Mouse (Mus musculus): Measurements from ENCODE around the gene Nsf. TPM values are rescaled to one million over a fixed set of nuclear protein-coding genes. Genes with fewer than 3 reads are reported as not detected.

Gene Nsf
- polyA plus RNA-seq, 1 experiment, result 10.3 TPM

DNA sequence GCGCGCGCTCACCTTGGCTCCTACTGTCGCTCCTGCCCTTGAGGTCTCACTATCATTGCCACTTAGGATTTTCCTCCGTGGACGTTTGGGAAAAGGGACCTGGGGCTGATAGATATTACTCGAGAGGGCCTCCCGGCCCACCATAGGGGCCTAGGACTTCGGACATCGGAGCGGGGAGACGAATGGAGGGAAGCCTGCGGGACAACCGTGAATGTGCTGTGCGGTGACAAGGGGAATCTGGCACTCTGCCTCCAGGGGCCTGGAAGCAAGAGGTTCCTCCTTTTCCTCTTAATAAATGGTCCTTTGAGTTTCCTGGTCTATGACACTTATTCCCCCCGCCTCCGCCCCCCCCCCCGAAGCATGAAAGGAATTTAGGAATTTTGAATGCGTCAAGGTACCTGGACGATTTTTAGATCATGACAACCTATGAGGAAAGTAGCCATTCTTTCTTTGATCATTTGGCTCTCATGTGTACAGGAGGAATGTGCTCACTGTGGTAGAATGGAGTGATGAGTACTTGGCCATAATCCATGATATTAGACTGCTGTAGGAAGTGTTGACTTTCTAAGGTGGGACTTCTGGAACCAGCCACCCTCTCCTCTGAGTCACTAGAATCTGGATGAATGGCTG is 13.4 kb upstream of the Nsf start:
- H3K4me1 ChIP-seq (ENCODE audit: control insufficient read depth, insufficient read depth, low read length), result no peaks in the 10 kb centered on the region
- H3K4me3 ChIP-seq (ENCODE audit: control insufficient read depth, low read depth, low read length), result peak overlapping the region; percentile 94
- no peak for TF ChIP-seq POLR2A (IDR thresholded peaks at IDR 0.05; ENCODE audit: control insufficient read depth, low read depth, low read length)
- no peak for TF ChIP-seq CTCF (IDR thresholded peaks at IDR 0.05; ENCODE audit: control insufficient read depth, insufficient read depth, insufficient replicate concordance, low read depth, low read length)
- peaks cover 5% of the 10 kb centered on the region; the same call in 1 of the 2 replicates for H3K36me3 ChIP-seq (ENCODE audit: control insufficient read depth, insufficient read depth, low read length)
- peak overlapping the region; percentile 98 for H3K27ac ChIP-seq (ENCODE audit: control insufficient read depth, insufficient read depth, low read depth, low read length)
- H3K27me3 ChIP-seq (ENCODE audit: control insufficient read depth, insufficient read depth, low read length), result no peaks in the 10 kb centered on the region

DNA sequence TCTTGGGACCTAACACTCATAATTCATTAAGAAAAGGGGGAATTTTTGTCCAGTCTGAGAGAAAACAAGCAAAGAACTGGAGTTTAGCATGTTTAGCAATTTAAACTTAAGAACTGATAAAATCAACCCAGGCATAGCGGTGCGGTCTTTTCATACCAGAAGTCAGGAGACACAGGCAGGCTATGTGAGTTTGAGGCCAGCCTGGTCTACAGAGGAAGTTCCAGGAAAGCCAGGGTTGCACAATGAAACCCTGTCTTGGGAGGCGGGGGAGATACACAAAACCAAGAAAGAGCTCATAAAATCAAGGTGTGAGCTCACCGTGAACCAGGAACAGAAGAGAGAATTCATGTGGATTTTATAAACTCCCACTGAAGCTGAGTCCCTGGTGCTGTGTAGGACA is 3.0 kb upstream of the Nsf start:
- Histone ChIP-seq H3K4me3 (ENCODE audit: control insufficient read depth, low read depth, low read length) (no peak overlapping the region), H3K27ac (ENCODE audit: control insufficient read depth, insufficient read depth, low read depth, low read length) (no peak overlapping the region), H3K27me3 (ENCODE audit: control insufficient read depth, insufficient read depth, low read length) (no peaks in the 10 kb centered on the region), H3K36me3 (ENCODE audit: control insufficient read depth, insufficient read depth, low read length) (no peaks in the 10 kb centered on the region), H3K4me1 (ENCODE audit: control insufficient read depth, insufficient read depth, low read length) (peaks cover 10% of the 10 kb centered on the region)
- TF ChIP-seq CTCF (IDR thresholded peaks at IDR 0.05; ENCODE audit: control insufficient read depth, insufficient read depth, insufficient replicate concordance, low read depth, low read length) (no peak), POLR2A (IDR thresholded peaks at IDR 0.05; ENCODE audit: control insufficient read depth, low read depth, low read length) (no peak)

DNA sequence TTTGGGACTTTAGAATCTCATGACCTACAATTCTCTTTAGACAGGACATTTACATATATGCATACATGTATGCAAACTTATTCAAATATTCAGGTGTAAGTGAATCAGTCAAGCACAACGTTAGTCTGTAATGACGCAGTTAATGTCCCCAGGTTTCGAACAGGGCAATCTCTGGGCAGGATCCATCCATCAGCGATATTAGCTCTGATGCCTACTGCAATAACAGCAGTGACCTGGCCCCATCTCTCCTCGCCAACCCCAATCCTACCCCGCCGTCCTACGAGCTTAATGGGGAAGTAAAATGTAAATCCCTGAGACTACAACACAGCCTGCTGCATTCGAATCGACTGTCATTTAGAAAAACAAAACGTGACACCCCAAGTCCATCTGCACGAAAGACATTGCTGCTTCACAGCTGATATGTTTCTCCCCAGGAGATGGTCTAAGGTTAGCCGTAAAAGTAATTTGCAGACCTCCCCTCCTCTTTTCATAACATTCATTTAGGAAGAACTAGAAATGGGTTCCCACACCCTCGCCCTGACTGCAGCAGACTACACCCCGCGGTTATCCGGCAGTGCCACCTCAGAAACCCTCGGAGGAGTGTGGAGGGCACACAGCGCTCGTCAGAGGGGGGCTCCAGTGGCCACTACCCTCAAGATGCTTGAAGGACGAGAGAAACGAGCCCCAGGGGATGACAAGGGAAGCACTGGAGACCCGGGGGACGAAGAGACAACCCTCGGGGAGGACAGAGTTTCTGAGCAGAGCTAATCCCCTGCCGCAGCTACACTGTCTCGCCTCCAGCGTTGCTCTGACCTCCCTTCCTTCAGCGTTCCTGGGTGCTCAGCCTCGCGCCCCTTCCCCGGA is 592 bp downstream of the Nsf start:
- peak overlapping the region; percentile 32 for H3K27ac ChIP-seq (ENCODE audit: control insufficient read depth, insufficient read depth, low read depth, low read length)
- TF ChIP-seq POLR2A (IDR thresholded peaks at IDR 0.05; ENCODE audit: control insufficient read depth, low read depth, low read length), result no peak

DNA sequence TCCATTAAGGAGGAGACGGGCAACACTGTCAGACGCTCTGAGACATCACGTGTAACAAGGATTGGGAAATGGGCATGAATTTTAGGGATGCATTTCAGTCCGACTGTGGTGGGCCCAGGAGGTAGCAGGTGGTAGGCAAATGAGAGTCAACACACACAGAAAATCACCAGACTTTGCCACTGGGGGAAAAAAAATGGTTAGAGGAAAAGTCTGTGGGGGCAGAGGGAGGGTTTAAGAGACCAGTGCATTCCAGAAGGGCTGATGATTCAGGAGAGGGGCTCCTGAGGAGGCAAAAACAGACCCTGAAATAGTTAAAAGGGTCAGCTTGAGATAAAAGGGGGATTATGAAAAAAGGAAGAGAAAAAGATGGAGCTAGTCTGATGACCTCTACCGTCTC is 1.2 kb downstream of the Nsf start:
- Histone ChIP-seq H3K27ac (ENCODE audit: control insufficient read depth, insufficient read depth, low read depth, low read length) (no peak overlapping the region), H3K27me3 (ENCODE audit: control insufficient read depth, insufficient read depth, low read length) (no peaks in the 10 kb centered on the region), H3K4me3 (ENCODE audit: control insufficient read depth, low read depth, low read length) (no peak overlapping the region), H3K36me3 (ENCODE audit: control insufficient read depth, insufficient read depth, low read length) (no peaks in the 10 kb centered on the region), H3K4me1 (ENCODE audit: control insufficient read depth, insufficient read depth, low read length) (peaks cover 10% of the 10 kb centered on the region)
- no peak for TF ChIP-seq POLR2A (IDR thresholded peaks at IDR 0.05; ENCODE audit: control insufficient read depth, low read depth, low read length)
- no peak for TF ChIP-seq CTCF (IDR thresholded peaks at IDR 0.05; ENCODE audit: control insufficient read depth, insufficient read depth, insufficient replicate concordance, low read depth, low read length)

More for the DNA sequence above, 592 bp downstream of the Nsf start:
- H3K27me3 ChIP-seq (ENCODE audit: control insufficient read depth, insufficient read depth, low read length), result no peaks in the 10 kb centered on the region
- H3K4me3 ChIP-seq (ENCODE audit: control insufficient read depth, low read depth, low read length), result peak overlapping the region; percentile 89
- H3K4me1 ChIP-seq (ENCODE audit: control insufficient read depth, insufficient read depth, low read length), result peaks cover 10% of the 10 kb centered on the region
- H3K36me3 ChIP-seq (ENCODE audit: control insufficient read depth, insufficient read depth, low read length), result no peaks in the 10 kb centered on the region

DNA sequence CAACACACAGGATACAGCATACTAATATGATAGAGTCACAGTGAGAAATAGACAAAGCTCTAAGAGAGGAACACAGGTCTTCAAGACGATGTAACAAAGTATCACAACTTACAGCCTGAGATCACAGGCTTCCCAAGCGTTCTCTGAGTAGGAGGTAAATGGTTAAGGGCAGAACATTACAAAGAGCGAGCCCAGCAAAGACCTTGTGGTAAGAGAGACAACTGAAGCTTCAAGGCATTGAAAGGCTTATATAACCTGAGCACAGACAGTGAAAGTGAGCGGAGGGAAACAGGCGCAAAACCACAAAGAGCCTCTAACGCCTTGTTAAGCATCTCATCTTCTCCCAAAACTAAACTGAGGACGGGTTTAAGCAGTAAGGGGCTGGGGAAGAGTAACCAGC is 2.8 kb downstream of the Nsf start:
- TF ChIP-seq POLR2A (IDR thresholded peaks at IDR 0.05; ENCODE audit: control insufficient read depth, low read depth, low read length) (no peak), CTCF (IDR thresholded peaks at IDR 0.05; ENCODE audit: control insufficient read depth, insufficient read depth, insufficient replicate concordance, low read depth, low read length) (no peak)
- no peak overlapping the region for H3K27ac ChIP-seq (ENCODE audit: control insufficient read depth, insufficient read depth, low read depth, low read length)
- no peak overlapping the region for H3K4me3 ChIP-seq (ENCODE audit: control insufficient read depth, low read depth, low read length)
- no peaks in the 10 kb centered on the region for H3K36me3 ChIP-seq (ENCODE audit: control insufficient read depth, insufficient read depth, low read length)
- H3K27me3 ChIP-seq (ENCODE audit: control insufficient read depth, insufficient read depth, low read length), result no peaks in the 10 kb centered on the region
- peaks cover 10% of the 10 kb centered on the region for H3K4me1 ChIP-seq (ENCODE audit: control insufficient read depth, insufficient read depth, low read length)

DNA sequence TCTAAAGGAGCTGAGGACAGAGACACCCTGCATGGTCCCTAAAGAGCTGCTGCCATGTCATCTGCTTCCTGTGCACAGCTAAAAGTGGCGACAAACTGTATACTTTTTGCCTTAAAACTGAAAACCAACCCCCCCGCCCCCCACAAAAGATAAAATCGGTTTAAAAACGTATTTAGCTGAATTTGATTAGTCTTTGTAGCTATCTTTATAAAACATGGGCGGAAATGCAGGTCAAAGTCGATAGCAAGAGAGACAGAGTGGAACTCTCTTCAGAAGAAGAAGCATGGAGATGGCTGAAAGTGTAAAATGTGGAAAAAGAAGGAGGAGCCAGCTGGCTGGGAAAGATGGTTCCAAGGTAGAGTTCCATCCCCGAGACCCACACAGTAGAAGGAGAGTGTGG is 4.9 kb downstream of the Nsf start:
- Histone ChIP-seq H3K4me1 (ENCODE audit: control insufficient read depth, insufficient read depth, low read length) (peaks cover 7% of the 10 kb centered on the region), H3K36me3 (ENCODE audit: control insufficient read depth, insufficient read depth, low read length) (no peaks in the 10 kb centered on the region), H3K27me3 (ENCODE audit: control insufficient read depth, insufficient read depth, low read length) (no peaks in the 10 kb centered on the region), H3K27ac (ENCODE audit: control insufficient read depth, insufficient read depth, low read depth, low read length) (no peak overlapping the region), H3K4me3 (ENCODE audit: control insufficient read depth, low read depth, low read length) (no peak overlapping the region)
- TF ChIP-seq CTCF (IDR thresholded peaks at IDR 0.05; ENCODE audit: control insufficient read depth, insufficient read depth, insufficient replicate concordance, low read depth, low read length) (no peak), POLR2A (IDR thresholded peaks at IDR 0.05; ENCODE audit: control insufficient read depth, low read depth, low read length) (no peak)

DNA sequence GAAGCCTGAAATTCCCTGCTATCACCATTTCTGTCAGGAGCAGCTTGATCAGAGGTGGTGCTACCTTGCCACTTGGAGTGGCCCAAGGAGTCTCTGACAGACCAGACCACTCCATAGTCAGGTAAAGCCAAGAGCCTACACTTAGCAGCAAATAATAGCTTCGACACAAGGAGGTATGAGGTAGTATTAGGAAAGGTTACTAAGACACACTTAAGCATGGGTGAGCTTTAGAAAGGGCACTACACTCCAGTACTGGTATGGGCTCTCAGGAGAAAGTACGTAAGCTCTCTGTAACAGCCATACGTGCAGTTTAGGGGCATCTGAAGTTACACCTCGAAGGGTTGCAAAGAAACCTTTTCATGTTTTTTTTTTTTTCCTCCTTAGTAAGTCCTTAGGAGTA is 11.1 kb downstream of the Nsf start:
- Histone ChIP-seq H3K36me3 (ENCODE audit: control insufficient read depth, insufficient read depth, low read length) (no peaks in the 10 kb centered on the region), H3K4me3 (ENCODE audit: control insufficient read depth, low read depth, low read length) (no peak overlapping the region), H3K4me1 (ENCODE audit: control insufficient read depth, insufficient read depth, low read length) (no peaks in the 10 kb centered on the region), H3K27ac (ENCODE audit: control insufficient read depth, insufficient read depth, low read depth, low read length) (no peak overlapping the region), H3K27me3 (ENCODE audit: control insufficient read depth, insufficient read depth, low read length) (no peaks in the 10 kb centered on the region)
- TF ChIP-seq CTCF (IDR thresholded peaks at IDR 0.05; ENCODE audit: control insufficient read depth, insufficient read depth, insufficient replicate concordance, low read depth, low read length) (no peak), POLR2A (IDR thresholded peaks at IDR 0.05; ENCODE audit: control insufficient read depth, low read depth, low read length) (no peak)

Measured in testis, adult 2 months (tissue).